Mouse (Mus musculus) kidney, postnatal 0 days (tissue): ENCODE measurements at regions not wholly inside any gene's neighbourhood (a gene's known extent, or its start where the extent isn't known, plus 50 kb on each side); places are given as distances from the start of the nearest gene placed in this dataset.

ENCODE experiments used
- ATAC-seq: fragments of 200-750 bp; cut with Nextera tagmentation; replicated peaks from 2 replicates; pipeline ENCODE4 v1.8.0; 2017; ENCODE audit warnings: low read depth, moderate number of reproducible peaks, moderate TSS enrichment, moderate library complexity; ENCODE audit not compliant: low FRiP score
- DNase-seq: peaks from one replicate; pipeline ENCODE4 v3.0.0-alpha.2; 2016; ENCODE audit warnings: low spot score
- H3K27ac ChIP-seq: fragments of 300-500 bp; sonication (generic); 2 replicates; pipeline ENCODE4 v1.5.1; 2014; ENCODE audit warnings: mild to moderate bottlenecking
- H3K27me3 ChIP-seq: fragments of 300-500 bp; sonication (generic); 2 replicates; pipeline ENCODE4 v1.6.1; 2014; ENCODE audit warnings: low read length, mixed read lengths; ENCODE audit not compliant: insufficient read depth
- H3K36me3 ChIP-seq: fragments of 300-500 bp; sonication (generic); 2 replicates; pipeline ENCODE4 v1.6.1; 2014; ENCODE audit warnings: low read length, mixed read lengths; ENCODE audit not compliant: insufficient read depth
- H3K4me1 ChIP-seq: fragments of 300-500 bp; sonication (generic); replicated peaks from 2 replicates; pipeline ENCODE4 v1.6.1; 2014; ENCODE audit warnings: antibody characterized with exemption, low read length, mixed read lengths; ENCODE audit not compliant: insufficient read depth
- H3K4me2 ChIP-seq: fragments of 300-500 bp; sonication (generic); 2 replicates; pipeline ENCODE4 v1.6.1; 2014; ENCODE audit warnings: mild to moderate bottlenecking, low read length, moderate library complexity, mixed read lengths
- H3K4me3 ChIP-seq: fragments of 300-500 bp; sonication (generic); replicated peaks from 2 replicates; pipeline ENCODE4 v1.5.1; 2014; ENCODE audit warnings: low read depth, low read length
- H3K9ac ChIP-seq: fragments of 300-500 bp; sonication (generic); 2 replicates; pipeline ENCODE4 v1.6.1; 2014; ENCODE audit warnings: low read depth, low read length
- H3K9me3 ChIP-seq: fragments of 300-500 bp; sonication (generic); replicated peaks from 2 replicates; pipeline ENCODE4 v1.6.1; 2016; ENCODE audit warnings: low read length, inconsistent platforms, mixed read lengths
- CTCF ChIP-seq: IDR thresholded peaks from 2 replicates; pipeline ENCODE4 v1.5.1; 2016; ENCODE audit warnings: antibody characterized with exemption, low read depth, mild to moderate bottlenecking, moderate library complexity
- WGBS: fragments of 180-500 bp; shearing (Covaris S2); extraction: QIAGEN DNeasy Blood & Tissue Kit; methylation state at CpG from one replicate; pipeline ENCODE4 v1.1.7; 2014; 5-methylcytosine and 5-hydroxymethylcytosine counted together

GRCm38 (mm10) chr12:32653096-32653495 lies 166.2 kb upstream of the Nampt start:
- Histone ChIP-seq H3K4me3 (no peak overlapping the region), H3K27ac (no peak overlapping the region), H3K27me3 (no peaks in the 10 kb centered on the region), H3K36me3 (no peaks in the 10 kb centered on the region), H3K9me3 (no peaks in the 10 kb centered on the region), H3K9ac (no peak overlapping the region), H3K4me1 (no peaks in the 10 kb centered on the region), H3K4me2 (no peak overlapping the region)
- no peak for ATAC-seq
- no peak for DNase-seq
- 100% methylated on average over 1 of the region's 1 CpGs for WGBS
- TF ChIP-seq CTCF, result peak; percentile 17; the same call in 1 of the 2 replicates

GRCm38 (mm10) chr12:32656194-32656593 lies 163.2 kb upstream of the Nampt start:
- ATAC-seq (no peak), DNase-seq (no peak)
- Histone ChIP-seq H3K4me2 (no peak overlapping the region), H3K36me3 (no peaks in the 10 kb centered on the region), H3K9ac (no peak overlapping the region), H3K27ac (no peak overlapping the region), H3K9me3 (no peaks in the 10 kb centered on the region), H3K27me3 (no peaks in the 10 kb centered on the region), H3K4me1 (no peaks in the 10 kb centered on the region), H3K4me3 (no peak overlapping the region)
- no peak for TF ChIP-seq CTCF
- WGBS, result 71% methylated on average over 2 of the region's 2 CpGs

- H3K4me1 ChIP-seq, result no peaks in the 10 kb centered on the region
- TF ChIP-seq CTCF, result no peak
- H3K9me3 ChIP-seq, result no peaks in the 10 kb centered on the region
- 77% methylated on average over 8 of the region's 8 CpGs for WGBS
- no peak overlapping the region for H3K27ac ChIP-seq
- no peak overlapping the region for H3K4me3 ChIP-seq
- no peak overlapping the region for H3K9ac ChIP-seq
- ATAC-seq (no peak), DNase-seq (no peak)
- H3K4me2 ChIP-seq, result no peak overlapping the region
- H3K36me3 ChIP-seq, result no peaks in the 10 kb centered on the region
- no peaks in the 10 kb centered on the region for H3K27me3 ChIP-seq
Measured at GRCm38 (mm10) chr12:32661782-32662413, 157.4 kb upstream of the Nampt start.

GRCm38 (mm10) chr12:32666040-32666439 lies 153.3 kb upstream of the Nampt start:
- no peak overlapping the region for H3K9ac ChIP-seq
- no peaks in the 10 kb centered on the region for H3K27me3 ChIP-seq
- no peak for TF ChIP-seq CTCF
- no peak for DNase-seq
- ATAC-seq, result no peak
- no peaks in the 10 kb centered on the region for H3K9me3 ChIP-seq
- H3K4me1 ChIP-seq, result no peaks in the 10 kb centered on the region
- H3K4me3 ChIP-seq, result no peak overlapping the region
- 57% methylated on average over 1 of the region's 1 CpGs for WGBS
- no peak overlapping the region for H3K4me2 ChIP-seq
- H3K27ac ChIP-seq, result no peak overlapping the region
- no peaks in the 10 kb centered on the region for H3K36me3 ChIP-seq

GRCm38 (mm10) chr12:32677908-32678307 lies 141.4 kb upstream of the Nampt start:
- no peak for ATAC-seq
- no peaks in the 10 kb centered on the region for H3K36me3 ChIP-seq
- WGBS, result 56% methylated on average over 1 of the region's 1 CpGs
- no peak overlapping the region for H3K4me3 ChIP-seq
- no peak overlapping the region for H3K4me2 ChIP-seq
- H3K9ac ChIP-seq, result no peak overlapping the region
- H3K27ac ChIP-seq, result no peak overlapping the region
- no peaks in the 10 kb centered on the region for H3K27me3 ChIP-seq
- H3K9me3 ChIP-seq, result no peaks in the 10 kb centered on the region
- DNase-seq, result no peak
- no peaks in the 10 kb centered on the region for H3K4me1 ChIP-seq
- TF ChIP-seq CTCF, result no peak

GRCm38 (mm10) chr12:32678756-32679155 lies 140.6 kb upstream of the Nampt start:
- Histone ChIP-seq H3K4me1 (no peaks in the 10 kb centered on the region), H3K9me3 (no peaks in the 10 kb centered on the region), H3K27ac (no peak overlapping the region), H3K9ac (no peak overlapping the region), H3K4me3 (no peak overlapping the region), H3K36me3 (no peaks in the 10 kb centered on the region), H3K4me2 (no peak overlapping the region), H3K27me3 (no peaks in the 10 kb centered on the region)
- DNase-seq, result no peak
- WGBS, result 72% methylated on average over 1 of the region's 1 CpGs
- ATAC-seq, result no peak
- no peak for TF ChIP-seq CTCF

GRCm38 (mm10) chr12:32681910-32682309 lies 137.4 kb upstream of the Nampt start:
- Histone ChIP-seq H3K27me3 (no peaks in the 10 kb centered on the region), H3K4me2 (no peak overlapping the region), H3K4me3 (no peak overlapping the region), H3K9me3 (no peaks in the 10 kb centered on the region), H3K27ac (no peak overlapping the region), H3K36me3 (no peaks in the 10 kb centered on the region), H3K9ac (no peak overlapping the region), H3K4me1 (no peaks in the 10 kb centered on the region)
- 67% methylated on average over 3 of the region's 3 CpGs for WGBS
- ATAC-seq, result no peak
- no peak for DNase-seq
- TF ChIP-seq CTCF, result no peak
